In genomic region chr16:43431514-43432371, GRCm38 (mm10) we compare ENCODE assay signal across 13 mouse cellular contexts.
DNase-seq lines count a peak whose midpoint lies in the region.
"Had no signal": no experiment of that assay in that cellular context is flagged by ENCODE, and none has a peak within 500 bp of the region (broad histone marks: within the 10 kb centered on the region; RNA-seq: fewer than 3 reads in every experiment).

No protein-coding gene starts in this region.

- peak; percentile 69 for DNase-seq in heart, adult 8-10 months (ENCODE audit: low spot score)
- DNase-seq in heart, postnatal 4 days, result no peak
- peak; percentile 1 for DNase-seq in ZHBTc4 (ENCODE audit: low read depth, low spot score)
- peak; percentile 18 to 32 for DNase-seq in heart, postnatal 10 days
- DNase-seq in kidney, postnatal 14 days, result peak; percentile 40
- no peak for DNase-seq in layer of hippocampus, postnatal 10 days (ENCODE audit: low spot score in 2 of 2)
- no peak for DNase-seq in ovary, postnatal 36 days (ENCODE audit: low spot score)
- no peak for DNase-seq in left cerebral cortex, adult 9 months (ENCODE audit: low spot score in 2 of 2)
- DNase-seq: cerebellum, adult 2 months; gastrocnemius, postnatal 36 days; lung, adult 2 months; midbrain, embryonic 14.5 days; thymus, postnatal 14 days had no signal

- intact Hi-C loops in heart, postnatal 10 days (cut with DNase I), result no loop called here

Comparison
In these comparisons a context has a peak if more than half of its experiments do, and no peak if none do; other contexts are left out.
1. DNase-seq: peak in heart, adult 8-10 months (single experiment), ZHBTc4 (single experiment), heart, postnatal 10 days (2 of 2) and kidney, postnatal 14 days (single experiment); none in heart, postnatal 4 days (single experiment), layer of hippocampus, postnatal 10 days (0 of 2), ovary, postnatal 36 days (single experiment) and left cerebral cortex, adult 9 months (0 of 2).